Mouse (Mus musculus) thymus, postnatal 0 days (tissue): ENCODE data around the gene Asphd2. TPM values are rescaled to one million over a fixed set of nuclear protein-coding genes. Genes with fewer than 3 reads are reported as not detected.

Source experiments
- DNase-seq: peaks from one replicate; pipeline ENCODE4 v3.0.0-alpha.2; 2015; ENCODE audit warnings: low spot score
- polyA plus RNA-seq: library from polyadenylated mRNA; unstranded; fragments of >200 nt; fragmentation: Nextera tagmentation; extraction: Ambion mirVana; gene quantifications from 2 replicates; pipeline ENCODE4 v1.2.1, GENCODE M21; 2015

The Asphd2 gene
- polyA plus RNA-seq, 1 experiment from 2014 or later = 0.23 TPM

DNA sequence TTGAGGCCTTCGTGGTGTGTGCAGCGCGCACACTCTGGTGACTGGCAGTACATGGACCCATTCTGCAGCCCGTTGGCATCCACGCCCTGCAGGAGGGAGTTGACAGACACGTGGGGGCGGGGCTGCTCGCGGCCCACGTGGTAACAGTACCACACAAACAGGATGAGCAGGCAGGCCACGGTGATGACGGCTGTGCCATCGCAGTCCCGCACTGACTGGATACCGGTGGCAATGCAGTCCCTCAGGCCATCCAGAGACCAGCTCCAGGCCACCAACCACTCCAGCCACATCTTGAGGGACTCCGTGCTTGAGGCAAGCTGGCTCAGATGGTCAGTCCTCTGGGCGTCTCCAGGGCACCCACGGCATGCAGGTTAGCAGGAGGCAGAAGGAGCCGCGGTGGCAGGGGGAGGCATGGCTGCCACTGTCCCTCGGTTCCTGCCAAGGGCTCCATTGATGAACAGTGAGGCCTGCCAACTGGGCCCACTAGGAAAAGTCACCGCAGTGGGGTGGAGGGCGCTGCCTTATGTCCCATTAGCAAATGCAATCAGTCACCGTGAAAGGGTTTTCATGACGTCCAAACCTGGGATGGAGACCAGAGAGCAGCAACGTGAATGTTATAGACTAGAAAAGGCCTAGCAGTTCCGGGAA is 2.9 kb downstream of the Asphd2 start:
- no peak for DNase-seq

- DNase-seq = peak; percentile 23
These were observed 3.7 kb downstream of the Asphd2 start for GRCm38 (mm10) chr5:112391002-112391401.

DNA sequence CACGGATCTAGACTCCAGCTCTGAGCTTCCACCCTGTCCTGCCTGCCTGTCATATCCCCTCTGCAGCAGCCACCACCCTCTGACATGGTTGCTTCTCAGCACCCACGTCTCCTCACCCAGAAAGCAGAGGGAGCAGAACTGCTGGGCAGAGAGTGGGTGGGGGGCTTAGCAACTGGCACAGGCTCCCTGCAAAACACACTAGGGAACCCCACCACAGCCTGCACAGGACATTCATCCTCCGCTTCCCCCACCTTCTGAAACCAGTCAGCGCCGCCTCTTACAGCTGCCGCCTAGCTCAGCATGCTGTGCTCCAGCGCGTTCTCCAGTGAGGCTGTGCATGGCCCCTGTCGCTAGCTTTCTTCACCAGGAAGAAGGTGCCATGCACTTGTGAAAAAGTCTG is 5.3 kb downstream of the Asphd2 start:
- no peak for DNase-seq

- DNase-seq = no peak
These were observed 8.7 kb downstream of the Asphd2 start for GRCm38 (mm10) chr5:112385973-112386372.

DNA sequence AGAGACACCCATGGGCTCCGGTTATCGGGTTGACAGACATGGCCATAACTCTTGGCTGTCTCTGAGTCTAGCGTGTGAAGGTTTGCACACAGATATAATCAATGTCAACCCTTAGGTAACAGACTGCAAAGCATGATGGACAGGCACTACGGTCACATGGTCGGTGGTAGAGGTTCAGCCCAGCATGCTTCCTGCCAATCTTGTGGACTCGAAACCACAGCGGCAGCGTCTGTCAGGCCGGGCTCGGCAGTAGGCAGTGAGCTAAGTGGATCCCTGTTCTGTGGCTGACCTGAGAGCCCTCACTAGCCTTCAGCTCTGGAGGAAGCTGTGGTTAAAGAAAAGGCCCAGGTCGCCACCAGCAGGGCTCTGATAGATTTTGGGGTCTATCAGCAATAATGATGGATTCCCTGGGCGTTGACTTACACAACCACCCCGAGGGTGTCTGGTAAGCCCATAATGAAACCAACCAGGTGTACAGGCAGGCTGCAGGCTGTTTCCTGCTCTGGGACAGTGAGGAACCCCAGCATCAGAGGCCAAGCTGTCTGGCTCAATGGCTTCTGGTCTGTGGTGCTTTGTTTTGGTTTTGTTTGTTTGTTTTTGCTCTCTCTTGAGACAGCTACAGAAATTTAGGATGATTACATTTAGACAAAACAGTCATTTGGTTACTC is 9.7 kb downstream of the Asphd2 start:
- DNase-seq = no peak

GRCm38 (mm10) chr5:112382641-112383330 is 11.9 kb downstream of the Asphd2 start:
- no peak for DNase-seq

DNA sequence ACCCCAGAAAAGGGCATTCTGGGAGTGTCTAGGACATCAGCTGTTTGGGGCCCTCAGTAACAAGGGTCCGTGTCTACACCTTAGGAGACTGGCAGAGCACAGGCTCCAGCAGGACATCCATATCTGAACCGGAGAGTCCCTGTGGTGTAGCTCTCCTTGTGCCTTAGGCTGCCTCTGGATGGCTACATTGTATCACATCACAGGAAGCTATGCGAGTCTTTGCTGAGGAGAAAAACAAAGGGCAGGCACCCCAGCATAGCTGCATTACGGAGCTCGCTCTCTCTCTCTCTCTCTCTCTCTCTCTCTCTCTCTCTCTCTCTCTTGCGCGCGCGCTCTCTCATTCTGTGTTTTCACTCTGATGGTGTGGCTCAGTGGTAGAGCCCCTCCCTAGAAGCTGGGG is 12.6 kb downstream of the Asphd2 start:
- no peak for DNase-seq

DNA sequence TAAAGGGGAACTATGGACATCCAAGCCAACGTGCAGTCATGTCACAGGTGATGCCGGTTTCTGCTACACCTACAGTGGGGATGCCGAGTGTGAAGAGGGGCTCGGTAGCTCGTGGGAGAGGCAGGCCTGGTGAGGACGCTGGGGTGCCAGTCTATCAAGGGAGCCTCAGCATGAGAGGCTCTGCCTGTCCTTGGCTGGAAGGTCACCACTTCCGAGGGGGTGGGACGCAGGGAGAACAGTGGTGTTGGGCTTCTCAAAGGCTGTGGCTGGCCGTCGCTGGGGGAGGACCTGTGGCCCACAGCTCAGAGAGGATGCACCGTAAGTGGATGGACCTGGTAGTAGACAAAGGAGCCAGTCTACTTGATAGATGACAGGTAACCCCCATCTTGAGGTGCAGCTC is 13.5 kb downstream of the Asphd2 start:
- DNase-seq = no peak

- no peak for DNase-seq
These were observed 15.9 kb downstream of the Asphd2 start for GRCm38 (mm10) chr5:112378716-112379115.

- DNase-seq = no peak
These were observed 17.3 kb downstream of the Asphd2 start for GRCm38 (mm10) chr5:112377380-112377779.

DNA sequence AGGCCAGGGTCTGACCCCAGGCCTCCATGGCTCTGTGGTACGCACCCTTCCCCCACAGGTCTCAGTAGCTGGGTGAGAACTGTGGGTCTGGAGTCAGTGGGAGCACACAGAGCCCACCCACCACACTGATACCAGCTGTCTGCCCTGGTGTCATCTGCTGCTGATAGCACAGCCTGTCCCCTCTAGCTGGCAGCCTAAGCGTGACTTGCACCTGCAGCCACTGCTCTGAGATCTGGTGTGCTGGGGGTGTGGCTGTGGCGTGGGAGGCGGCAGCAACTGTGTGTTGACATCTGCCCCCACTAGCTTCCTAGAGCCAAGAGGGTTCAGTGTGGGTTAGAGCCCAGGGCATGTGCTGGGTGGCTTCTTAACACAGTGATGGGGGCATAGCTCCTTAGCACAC is 18.6 kb downstream of the Asphd2 start:
- peak; percentile 26 for DNase-seq

DNA sequence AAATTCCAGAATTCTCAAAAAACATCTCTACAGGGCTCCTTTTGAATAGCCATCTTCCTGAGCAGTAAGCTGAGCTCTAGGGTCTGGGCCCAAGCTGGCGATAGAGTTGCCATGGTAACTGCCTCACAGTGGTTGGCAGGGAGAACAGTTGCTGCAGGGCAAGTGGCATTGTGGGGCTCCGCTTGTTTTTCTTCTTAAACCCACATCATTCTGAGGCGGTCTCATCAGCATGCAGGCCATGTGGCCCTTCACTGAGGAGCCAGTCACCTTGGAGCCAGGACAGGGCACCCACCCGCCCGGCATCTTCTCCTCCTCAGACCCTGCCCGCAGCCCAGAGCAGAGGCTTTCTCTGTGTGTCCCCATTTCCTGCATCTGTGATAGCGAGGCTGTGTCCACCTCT is 22.7 kb downstream of the Asphd2 start:
- no peak for DNase-seq

DNA sequence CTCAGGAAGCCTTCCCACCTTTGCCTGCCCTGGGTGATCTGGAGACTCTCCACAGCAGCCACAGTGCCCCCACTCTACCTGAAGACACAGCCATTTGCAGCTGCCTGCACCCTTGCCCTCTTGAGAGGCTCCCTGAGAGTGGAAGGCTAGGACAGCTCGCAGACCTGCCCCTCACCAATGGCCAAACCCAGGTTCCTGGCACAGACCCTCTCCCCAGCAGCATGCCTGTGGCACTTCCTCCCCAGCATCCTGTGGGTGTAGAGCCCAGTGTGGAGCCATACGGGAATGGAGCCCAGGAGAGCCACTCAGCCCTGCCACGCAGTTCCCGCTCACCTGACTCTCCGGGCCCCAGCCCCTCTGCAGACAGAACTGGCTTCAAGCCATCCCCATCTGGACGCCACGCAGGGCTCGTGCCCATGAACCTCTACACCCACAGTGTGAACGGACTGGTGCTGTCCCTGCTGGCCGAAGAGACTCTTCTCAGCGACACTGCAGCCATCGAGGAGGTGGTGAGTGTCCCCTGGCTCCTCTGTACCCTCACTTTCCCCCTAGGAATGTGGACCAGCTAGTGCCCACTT is 24.3 kb downstream of the Asphd2 start:
- no peak for DNase-seq

DNA sequence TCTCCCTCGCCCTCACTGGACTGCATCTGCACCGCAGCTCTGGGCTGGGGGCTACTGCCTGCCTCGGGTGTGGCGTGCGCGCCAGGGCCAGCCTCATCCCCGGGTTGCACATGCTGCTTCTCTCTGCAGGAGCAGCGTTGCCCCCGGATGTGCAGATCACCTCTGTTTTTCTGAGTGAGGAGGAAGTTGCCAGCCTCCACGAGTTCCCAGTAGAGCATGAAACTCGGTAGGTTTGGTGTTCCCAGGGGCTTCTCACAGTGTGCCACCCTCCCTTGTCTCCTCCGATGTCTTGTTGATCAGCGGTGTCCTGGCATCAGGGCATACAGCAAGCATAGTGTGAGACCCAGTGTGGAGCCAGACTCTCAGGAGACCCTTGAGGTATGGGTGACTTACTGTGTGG is 25.3 kb downstream of the Asphd2 start:
- no peak for DNase-seq

DNA sequence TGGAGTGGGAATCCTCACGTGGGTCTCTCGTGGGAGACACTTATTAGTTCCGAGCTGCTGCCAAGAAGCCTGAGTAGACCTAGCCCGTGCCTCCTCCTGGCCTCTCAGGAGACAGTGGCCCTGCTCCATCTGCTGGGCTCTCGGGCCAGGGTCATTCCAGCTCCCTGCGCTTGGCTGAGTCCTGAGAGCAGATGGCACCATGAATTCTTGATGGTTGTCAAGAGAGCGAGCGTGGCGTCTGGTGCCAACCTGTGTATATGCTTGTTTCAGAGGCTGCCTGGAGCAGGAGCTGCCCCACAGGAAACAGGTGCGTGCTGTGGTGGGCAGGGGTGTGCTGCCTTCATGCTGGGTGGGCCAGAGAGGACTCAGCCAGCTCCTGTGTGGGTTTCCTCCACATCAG is 26.0 kb downstream of the Asphd2 start:
- no peak for DNase-seq

DNA sequence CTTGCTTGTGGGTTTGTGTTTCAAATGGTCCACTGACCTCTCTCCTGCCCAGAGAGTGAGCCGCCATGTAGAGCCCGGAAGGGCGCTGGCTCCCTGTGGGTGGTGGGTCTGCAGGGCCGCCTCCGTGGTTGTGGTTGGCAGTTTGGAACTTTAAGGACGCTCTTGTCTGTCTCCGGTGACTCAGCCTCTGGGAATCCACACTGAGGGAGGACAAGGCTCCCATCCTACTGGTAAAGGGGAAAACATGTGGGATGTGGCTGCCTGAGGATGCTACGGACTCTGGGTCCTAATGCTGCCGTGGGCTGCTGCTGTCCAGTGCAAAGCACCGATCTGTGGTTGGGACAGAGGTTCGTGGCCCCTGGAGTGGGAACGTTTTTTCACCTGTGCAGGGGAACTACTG is 26.7 kb downstream of the Asphd2 start:
- no peak for DNase-seq

- DNase-seq = no peak
These were observed 27.3 kb downstream of the Asphd2 start for GRCm38 (mm10) chr5:112367338-112367737.

GRCm38 (mm10) chr5:112366879-112367278 is 27.8 kb downstream of the Asphd2 start:
- no peak for DNase-seq

GRCm38 (mm10) chr5:112364184-112364797 is 30.4 kb downstream of the Asphd2 start:
- no peak for DNase-seq

DNA sequence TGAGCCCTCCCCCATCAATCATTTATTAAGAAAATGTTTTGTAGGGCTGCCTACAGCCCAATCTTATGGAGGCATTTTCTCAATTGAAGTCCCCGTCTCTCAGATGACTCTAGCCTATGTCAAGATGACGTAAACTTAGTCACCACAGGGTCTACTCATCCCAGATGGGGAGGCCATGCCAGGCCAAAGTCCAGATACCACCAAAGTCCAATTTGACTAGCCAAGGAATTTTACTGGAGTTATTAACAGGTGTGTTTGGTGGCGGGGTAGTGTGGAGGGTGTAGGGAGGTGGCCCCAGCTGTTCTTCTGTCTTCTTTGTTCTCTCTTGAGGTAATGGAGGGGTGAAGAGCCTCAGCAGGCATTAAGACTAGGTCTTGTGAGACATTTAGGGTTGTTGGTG is 34.6 kb downstream of the Asphd2 start:
- no peak for DNase-seq

DNA sequence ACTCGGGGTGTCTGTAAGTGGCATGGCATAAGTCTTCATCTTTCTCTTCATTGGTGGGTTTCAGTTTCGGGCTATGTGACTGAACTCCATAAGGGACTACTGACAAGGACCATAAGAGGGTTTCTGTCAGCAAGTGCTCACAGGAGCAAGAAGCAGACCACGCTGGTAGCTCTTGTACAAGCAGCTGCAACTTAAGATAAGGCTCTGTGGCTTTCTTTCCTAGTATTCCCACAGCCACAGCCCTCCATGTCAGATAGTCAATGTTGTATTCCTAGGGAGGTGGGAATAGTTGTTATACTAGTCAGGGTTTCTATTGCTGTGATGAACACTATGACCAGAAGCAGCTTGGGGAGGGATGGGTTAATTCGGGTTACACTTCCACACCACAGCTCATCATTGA is 35.1 kb downstream of the Asphd2 start:
- DNase-seq = no peak

DNA sequence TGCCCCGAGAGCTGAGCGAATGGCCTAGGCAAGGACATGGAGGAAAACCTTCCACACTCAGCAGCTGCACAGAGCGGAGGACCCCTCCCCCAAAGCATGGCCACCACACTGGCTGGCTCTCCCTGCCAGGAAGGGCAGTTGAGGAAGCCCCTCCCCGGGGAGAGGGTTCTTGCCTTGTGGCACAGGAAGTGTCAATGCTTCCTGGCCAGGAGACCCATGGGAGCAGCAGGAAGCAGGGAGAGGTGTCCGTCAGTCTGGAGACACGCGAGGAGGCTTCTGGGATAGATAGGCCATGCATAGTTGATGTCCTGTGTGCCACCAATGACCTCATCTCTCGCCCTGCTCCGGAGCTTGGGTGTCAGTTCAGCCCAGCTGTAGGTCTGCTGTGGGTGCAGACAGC is 38.3 kb downstream of the Asphd2 start:
- DNase-seq = no peak
